Mouse (Mus musculus) ES-Bruce4 (cell line): ENCODE results near the gene Rdm1.

Source experiments
- CTCF ChIP-seq: IDR thresholded peaks from one replicate; pipeline ENCODE4 v1.8.1; 2011; ENCODE audit warnings: low read depth, low read length
- EP300 ChIP-seq: IDR thresholded peaks from 2 replicates; pipeline ENCODE4 v1.6.1; 2011; ENCODE audit warnings: low read depth, low read length; ENCODE audit not compliant: insufficient read depth
- POLR2A ChIP-seq: IDR thresholded peaks from one replicate; pipeline ENCODE4 v1.8.1; 2011; ENCODE audit warnings: low read length; ENCODE audit not compliant: insufficient read depth

DNA sequence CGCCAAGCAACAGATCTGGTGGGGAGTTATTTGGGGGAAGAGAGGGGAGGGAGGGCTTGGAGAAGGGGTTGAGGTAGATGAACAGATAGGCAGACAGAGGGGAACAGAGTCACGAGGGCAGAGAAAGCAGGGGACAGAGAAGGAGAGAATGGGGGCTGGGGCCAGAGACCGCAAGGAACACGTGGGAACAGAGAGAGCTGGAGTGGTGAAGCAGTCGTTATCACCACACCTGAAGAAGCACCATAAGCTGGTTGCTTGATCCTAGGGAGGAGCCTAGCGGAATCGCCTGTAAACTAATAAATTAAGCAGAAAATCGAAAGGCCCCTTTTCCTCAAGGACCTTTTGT, 373 bp upstream of the Rdm1 start:
- no peak for TF ChIP-seq POLR2A
- TF ChIP-seq CTCF, result no peak
- no peak for TF ChIP-seq EP300
